17 mouse cellular contexts compared by ENCODE assay signal in the genomic region with DNA sequence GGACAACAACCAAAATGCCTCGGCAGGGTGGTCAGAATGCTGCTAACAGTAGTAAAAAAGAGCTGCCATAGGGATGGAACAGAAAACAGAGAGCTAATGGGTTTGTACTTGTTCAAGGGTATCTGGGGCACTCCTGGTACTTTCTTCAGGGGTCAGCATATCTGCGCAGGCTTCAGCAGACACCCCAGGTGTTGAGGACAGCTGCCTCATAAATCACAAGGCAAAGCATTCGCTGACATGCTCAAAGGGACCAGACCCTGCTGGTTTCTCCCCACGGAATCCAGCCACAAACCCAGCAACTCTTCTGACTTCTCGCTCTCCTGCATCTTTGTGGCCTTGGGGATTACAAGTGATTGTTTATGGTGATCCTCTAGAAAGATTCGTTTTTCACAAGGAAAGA.
"Had no signal": no experiment of that assay in that cellular context is flagged by ENCODE, and none has a peak within 500 bp of the region (broad histone marks: within the 10 kb centered on the region; RNA-seq: fewer than 3 reads in every experiment).

No protein-coding gene starts in this region.

- H3K4me3 ChIP-seq: left cerebral cortex, adult 2 months; midbrain, embryonic 15.5 days had no signal

- H3K27ac ChIP-seq: kidney, postnatal 0 days; left cerebral cortex, adult 2 months; midbrain, embryonic 15.5 days; stomach, postnatal 0 days had no signal

- ATAC-seq: intestine, postnatal 0 days; midbrain, embryonic 15.5 days had no signal

- H3K9ac ChIP-seq: midbrain, embryonic 15.5 days had no signal

- DNase-seq: kidney, adult 2 months; kidney, postnatal 25 days; layer of hippocampus, postnatal 36 days; lung, adult 2 months; lung, postnatal 14 days; lung, postnatal 4 days; right cerebral cortex, adult 18-20 months; right cerebral cortex, postnatal 14 days; right cerebral cortex, postnatal 4 days; thymus, adult 2 months; thymus, postnatal 25 days had no signal

- H3K4me2 ChIP-seq: midbrain, embryonic 11.5 days; midbrain, embryonic 15.5 days had no signal

- H3K9me3 ChIP-seq: midbrain, embryonic 15.5 days had no signal

- H3K27me3 ChIP-seq: midbrain, embryonic 15.5 days had no signal
